Mouse (Mus musculus) MEL (cell line): ENCODE data around the gene Smg6. TPM values are rescaled to one million over a fixed set of nuclear protein-coding genes. Genes with fewer than 3 reads are reported as not detected.
A peak's percentile ranks its signal among the peaks of the same experiment; 100 is the strongest.

Experiments used
- DNase-seq: peaks from one replicate; pipeline ENCODE4 v3.0.0; 2011; ENCODE audit warnings: low read depth, low spot score
- H3K27ac ChIP-seq: 2 replicates; pipeline ENCODE4 v1.5.1; 2012; ENCODE audit warnings: low read depth, mild to moderate bottlenecking, control low read depth, low read length, moderate library complexity; ENCODE audit not compliant: control insufficient read depth
- H3K27me3 ChIP-seq, 2 experiments: fragments of 150-350 bp in 1 of 2; sonication (generic) in 1 of 2; 2 replicates each; pipeline ENCODE4 v1.6.1; 2012; ENCODE audit warnings: low read length in 2 of 2, mild to moderate bottlenecking in 2 of 2, improper control_type of control experiment in 1 of 2, moderate library complexity in 1 of 2; ENCODE audit not compliant: insufficient read depth in 2 of 2, control insufficient read depth in 1 of 2
- H3K36me3 ChIP-seq, 2 experiments: 2 replicates each; pipeline ENCODE4 v1.6.1; 2012 to 2014; ENCODE audit warnings: low read length in 2 of 2, improper control_type of control experiment in 1 of 2, inconsistent platforms in 1 of 2, mild to moderate bottlenecking in 1 of 2; ENCODE audit not compliant: insufficient read depth in 2 of 2, control insufficient read depth in 1 of 2
- H3K4me1 ChIP-seq, 2 experiments: fragments of 150-350 bp in 1 of 2; sonication (generic) in 1 of 2; 2 replicates each; pipeline ENCODE4 v1.6.1; 2012; ENCODE audit warnings: low read length in 2 of 2, improper control_type of control experiment in 1 of 2, mild to moderate bottlenecking in 1 of 2; ENCODE audit not compliant: insufficient read depth in 2 of 2, control insufficient read depth in 1 of 2
- H3K4me3 ChIP-seq, 2 experiments: fragments of 150-350 bp in 1 of 2; sonication (generic) in 1 of 2; 2 replicates each; pipeline ENCODE4 v1.5.1; 2012; ENCODE audit warnings: low read depth in 2 of 2, low read length in 2 of 2, mild to moderate bottlenecking in 2 of 2, moderate library complexity in 2 of 2, control low read depth in 1 of 2, improper control_type of control experiment in 1 of 2; ENCODE audit not compliant: control insufficient read depth in 1 of 2, insufficient read depth in 1 of 2
- H3K79me2 ChIP-seq: 2 replicates; pipeline ENCODE4 v1.6.1; 2012; ENCODE audit warnings: mild to moderate bottlenecking, low read length, moderate library complexity; ENCODE audit not compliant: control insufficient read depth, poor library complexity, insufficient read depth
- H3K9ac ChIP-seq: 2 replicates; pipeline ENCODE4 v1.6.1; 2012; ENCODE audit warnings: low read depth, mild to moderate bottlenecking, control low read depth, low read length, moderate library complexity; ENCODE audit not compliant: control insufficient read depth, poor library complexity, severe bottlenecking
- H3K9me3 ChIP-seq: fragments of 150-350 bp; sonication (generic); replicated peaks from 2 replicates; pipeline ENCODE4 v1.6.1; 2012; ENCODE audit warnings: mild to moderate bottlenecking, low read length, improper control_type of control experiment, moderate library complexity; ENCODE audit not compliant: insufficient read depth
- BHLHE40 ChIP-seq: IDR thresholded peaks from 2 replicates; pipeline ENCODE4 v1.6.1; 2012; ENCODE audit warnings: low read depth, mild to moderate bottlenecking, inconsistent platforms, low read length, improper control_type of control experiment, borderline replicate concordance
- CHD2 ChIP-seq: IDR thresholded peaks from 2 replicates; pipeline ENCODE4 v1.6.1; 2011; ENCODE audit warnings: low read length, improper control_type of control experiment
- CTCF ChIP-seq, 3 experiments: IDR thresholded peaks in 2 of 3; conservative IDR thresholded peaks in 1 of 3; 2 replicates each; pipeline ENCODE4 v1.5.1; 2011 to 2012; ENCODE audit warnings: low read length in 3 of 3, low read depth in 2 of 3, mild to moderate bottlenecking in 2 of 3, improper control_type of control experiment in 1 of 3, inconsistent platforms in 1 of 3, mixed read lengths in 1 of 3, moderate library complexity in 1 of 3; ENCODE audit not compliant: control insufficient read depth in 1 of 3, insufficient read depth in 1 of 3, poor library complexity in 1 of 3, severe bottlenecking in 1 of 3
- E2F4 ChIP-seq: IDR thresholded peaks from 2 replicates; pipeline ENCODE4 v1.6.1; 2011; ENCODE audit warnings: low read depth, low read length, improper control_type of control experiment, borderline replicate concordance
- ELF1 ChIP-seq: IDR thresholded peaks from 2 replicates; pipeline ENCODE4 v1.6.1; 2014; ENCODE audit warnings: low read depth, mild to moderate bottlenecking, inconsistent platforms, low read length, improper control_type of control experiment, moderate library complexity
- EP300 ChIP-seq, 2 experiments: IDR thresholded peaks; 2 replicates each; pipeline ENCODE4 v1.6.1; 2011; ENCODE audit warnings: improper control_type of control experiment in 2 of 2, low read length in 2 of 2, low read depth in 1 of 2, mild to moderate bottlenecking in 1 of 2
- ETS1 ChIP-seq: IDR thresholded peaks from 2 replicates; pipeline ENCODE4 v1.6.1; 2012; ENCODE audit warnings: low read depth, mild to moderate bottlenecking, inconsistent platforms, low read length, improper control_type of control experiment, moderate library complexity
- GABPA ChIP-seq: IDR thresholded peaks from 2 replicates; pipeline ENCODE4 v1.6.1; 2012; ENCODE audit warnings: low read depth, mild to moderate bottlenecking, inconsistent platforms, low read length, improper control_type of control experiment, moderate library complexity
- GATA1 ChIP-seq: IDR thresholded peaks from 2 replicates; pipeline ENCODE4 v1.6.1; 2011; ENCODE audit warnings: low read depth, low read length, improper control_type of control experiment
- HCFC1 ChIP-seq: IDR thresholded peaks from 2 replicates; pipeline ENCODE4 v1.6.1; 2012; ENCODE audit warnings: low read depth, mild to moderate bottlenecking, inconsistent platforms, low read length, improper control_type of control experiment, moderate library complexity
- JUND ChIP-seq: IDR thresholded peaks from 2 replicates; pipeline ENCODE4 v1.6.1; 2011; ENCODE audit warnings: low read depth, mild to moderate bottlenecking, improper control_type of control experiment, low read length
- MAZ ChIP-seq: IDR thresholded peaks from 2 replicates; pipeline ENCODE4 v1.6.1; 2012; ENCODE audit warnings: low read depth, mild to moderate bottlenecking, inconsistent platforms, low read length, improper control_type of control experiment
- MXI1 ChIP-seq: IDR thresholded peaks from 2 replicates; pipeline ENCODE4 v1.6.1; 2011; ENCODE audit warnings: mild to moderate bottlenecking, low read depth, low read length, improper control_type of control experiment
- MYB ChIP-seq: IDR thresholded peaks from 2 replicates; pipeline ENCODE4 v1.6.1; 2011; ENCODE audit warnings: mild to moderate bottlenecking, low read depth, low read length, improper control_type of control experiment
- NELFE ChIP-seq: IDR thresholded peaks from 2 replicates; pipeline ENCODE4 v1.6.1; 2011; ENCODE audit warnings: low read depth, low read length, improper control_type of control experiment
- NRF1 ChIP-seq: IDR thresholded peaks from 2 replicates; pipeline ENCODE4 v1.6.1; 2014; ENCODE audit warnings: low read depth, mild to moderate bottlenecking, inconsistent platforms, low read length, improper control_type of control experiment, moderate library complexity; ENCODE audit not compliant: poor library complexity, insufficient read depth, severe bottlenecking
- POLR2A ChIP-seq, 2 experiments: IDR thresholded peaks; 2 replicates each; pipeline ENCODE4 v1.6.1; 2011 to 2012; ENCODE audit warnings: low read length in 2 of 2, mild to moderate bottlenecking in 2 of 2, control low read depth in 1 of 2, improper control_type of control experiment in 1 of 2, low read depth in 1 of 2, moderate library complexity in 1 of 2; ENCODE audit not compliant: control insufficient read depth in 1 of 2, insufficient read depth in 1 of 2, poor library complexity in 1 of 2
- POLR2AphosphoS5 ChIP-seq: IDR thresholded peaks from 2 replicates; pipeline ENCODE4 v1.6.1; 2012; ENCODE audit warnings: low read depth, borderline replicate concordance, mild to moderate bottlenecking, inconsistent platforms, low read length, moderate library complexity, mixed read lengths
- RAD21 ChIP-seq: IDR thresholded peaks from 2 replicates; pipeline ENCODE4 v1.6.1; 2011; ENCODE audit warnings: mild to moderate bottlenecking, low read depth, low read length, improper control_type of control experiment
- RCOR1 ChIP-seq: IDR thresholded peaks from 2 replicates; pipeline ENCODE4 v1.6.1; 2012; ENCODE audit warnings: low read depth, mild to moderate bottlenecking, inconsistent platforms, low read length, improper control_type of control experiment
- SIN3A ChIP-seq: IDR thresholded peaks from 2 replicates; pipeline ENCODE4 v1.6.1; 2012; ENCODE audit warnings: low read length, improper control_type of control experiment, inconsistent platforms
- SMC3 ChIP-seq: IDR thresholded peaks from 2 replicates; pipeline ENCODE4 v1.6.1; 2011; ENCODE audit warnings: low read depth, low read length, improper control_type of control experiment
- TAL1 ChIP-seq: IDR thresholded peaks from 2 replicates; pipeline ENCODE4 v1.6.1; 2012; ENCODE audit warnings: mild to moderate bottlenecking, inconsistent platforms, low read length, moderate library complexity, mixed read lengths
- UBTF ChIP-seq: IDR thresholded peaks from 2 replicates; pipeline ENCODE4 v1.6.1; 2012; ENCODE audit warnings: low read depth, mild to moderate bottlenecking, inconsistent platforms, low read length, improper control_type of control experiment, moderate library complexity, borderline replicate concordance; ENCODE audit not compliant: insufficient read depth
- USF2 ChIP-seq, 2 experiments: IDR thresholded peaks; 2 replicates each; pipeline ENCODE4 v1.6.1; 2011 to 2012; ENCODE audit warnings: improper control_type of control experiment in 2 of 2, low read length in 2 of 2, borderline replicate concordance in 1 of 2, inconsistent platforms in 1 of 2, low read depth in 1 of 2, mild to moderate bottlenecking in 1 of 2; ENCODE audit not compliant: insufficient read depth in 1 of 2
- ZC3H11A ChIP-seq: IDR thresholded peaks from 2 replicates; pipeline ENCODE4 v1.6.1; 2012; ENCODE audit warnings: low read depth, mild to moderate bottlenecking, inconsistent platforms, low read length, improper control_type of control experiment
- ZKSCAN1 ChIP-seq: IDR thresholded peaks from 2 replicates; pipeline ENCODE4 v1.6.1; 2012; ENCODE audit warnings: low read depth, mild to moderate bottlenecking, inconsistent platforms, low read length, improper control_type of control experiment, moderate library complexity
- ZMIZ1 ChIP-seq: IDR thresholded peaks from 2 replicates; pipeline ENCODE4 v1.6.1; 2012; ENCODE audit warnings: low read depth, mild to moderate bottlenecking, inconsistent platforms, low read length, improper control_type of control experiment, moderate library complexity
- ZNF384 ChIP-seq: IDR thresholded peaks from 2 replicates; pipeline ENCODE4 v1.6.1; 2012; ENCODE audit warnings: low read depth, mild to moderate bottlenecking, inconsistent platforms, low read length, improper control_type of control experiment
- polyA plus RNA-seq, 2 experiments: library from polyadenylated mRNA; stranded (reverse) in 1 of 2; unstranded in 1 of 2; fragments of >175 nt in 1 of 2; fragments of >200 nt in 1 of 2; gene quantifications; 2 replicates each; pipeline versions ENCODE4 v1.2.1 to v1.2.4; 2012; ENCODE audit warnings: low replicate concordance in 2 of 2, low read depth in 1 of 2; ENCODE audit not compliant: insufficient read length in 2 of 2, insufficient read depth in 1 of 2, missing spikeins in 1 of 2
- total RNA-seq: library from RNA; depleted of rRNA; stranded (reverse); fragments of 300-350 nt; gene quantifications from 2 replicates; pipeline ENCODE4 v1.2.3, GENCODE M21; 2012

Gene Smg6
- total and polyA plus RNA-seq, 3 experiments = 11.6 to 19.0 TPM; not detected in 1

GRCm38 (mm10) chr11:75172151-75173094 is 246.8 kb downstream of the Smg6 start (continued):
- TF ChIP-seq SIN3A = no peak
- TF ChIP-seq JUND = no peak
- no peak for TF ChIP-seq USF2 (IDR thresholded peaks at IDR 0.05; ENCODE audit: borderline replicate concordance in 1 of 2, insufficient read depth in 1 of 2, low read depth in 1 of 2, low read length in 2 of 2)
- no peak for TF ChIP-seq ZC3H11A
- TF ChIP-seq RAD21 = no peak
- no peak for TF ChIP-seq UBTF
- TF ChIP-seq MYB = no peak
- TF ChIP-seq GATA1 = no peak
- TF ChIP-seq NELFE = peak; percentile 57
- TF ChIP-seq POLR2A (IDR thresholded peaks at IDR 0.05; ENCODE audit: control insufficient read depth in 1 of 2, insufficient read depth in 1 of 2, low read depth in 1 of 2, low read length in 2 of 2, poor library complexity in 1 of 2) = peak; percentile 16 to 52; a peak in 2 of 4 replicates
- TF ChIP-seq MAZ = peak; percentile 90; the same call in 1 of the 2 replicates

- peak overlapping the region; percentile 85 for H3K9ac ChIP-seq
- H3K36me3 ChIP-seq = peaks cover 0 to 5% of the 10 kb centered on the region in 2 experiments; a peak in 2 of 4 replicates
- no peaks in the 10 kb centered on the region for H3K9me3 ChIP-seq
- peak; percentile 94 for DNase-seq
- peak overlapping the region; percentile 61 for H3K27ac ChIP-seq
- H3K27me3 ChIP-seq = no peaks in the 10 kb centered on the region
- peaks cover 16% of the 10 kb centered on the region for H3K79me2 ChIP-seq
- H3K4me3 ChIP-seq = peak overlapping the region; percentile 70 to 81
- peaks cover 0 to 18% of the 10 kb centered on the region in 2 experiments; a peak in 3 of 4 replicates for H3K4me1 ChIP-seq
- TF ChIP-seq SIN3A (peak; percentile 99), JUND (no peak), E2F4 (peak; percentile 62; the same call in 1 of the 2 replicates), ZMIZ1 (peak; percentile 58; the same call in 1 of the 2 replicates), SMC3 (no peak), GABPA (peak; percentile 88; the same call in 1 of the 2 replicates), USF2 (IDR thresholded peaks at IDR 0.05; ENCODE audit: borderline replicate concordance in 1 of 2, insufficient read depth in 1 of 2, low read depth in 1 of 2, low read length in 2 of 2) (no peak), POLR2A (IDR thresholded peaks at IDR 0.05; ENCODE audit: control insufficient read depth in 1 of 2, insufficient read depth in 1 of 2, low read depth in 1 of 2, low read length in 2 of 2, poor library complexity in 1 of 2) (no peak), MXI1 (peak; percentile 99), NRF1 (0 out of 2 replicates have a peak, but pooled peaks have one; percentile 4), ZNF384 (no peak), BHLHE40 (peak; percentile 77), ZKSCAN1 (no peak), ETS1 (peak; percentile 87), POLR2AphosphoS5 (no peak), EP300 (IDR thresholded peaks at IDR 0.05; ENCODE audit: low read depth in 1 of 2, low read length in 2 of 2) (0 out of 4 replicates have a peak, but pooled peaks of 1 of the 2 experiments have one; percentile 41), RCOR1 (peak; percentile 42; the same call in 1 of the 2 replicates), ELF1 (peak; percentile 66), TAL1 (peak; percentile 8; the same call in 1 of the 2 replicates), CHD2 (0 out of 2 replicates have a peak, but pooled peaks have one; percentile 24), CTCF (IDR thresholded peaks at IDR 0.05 in 2 of 3, conservative IDR thresholded peaks at IDR 0.05 in 1 of 3; ENCODE audit: control insufficient read depth in 1 of 3, insufficient read depth in 1 of 3, low read depth in 2 of 3, low read length in 3 of 3, poor library complexity in 1 of 3, severe bottlenecking in 1 of 3) (no peak), NELFE (peak; percentile 41; the same call in 1 of the 2 replicates), HCFC1 (peak; percentile 68; the same call in 1 of the 2 replicates), MAZ (peak; percentile 96)
Measured at GRCm38 (mm10) chr11:75173095-75173798, 247.6 kb downstream of the Smg6 start.
